Mouse (Mus musculus): ENCODE data around the gene Cpa4. TPM values are rescaled to one million over a fixed set of nuclear protein-coding genes. Genes with fewer than 3 reads are reported as not detected.

Cpa4 gene
- polyA plus RNA-seq, 1 experiment from 2014 or later, result 3.6 TPM

DNA sequence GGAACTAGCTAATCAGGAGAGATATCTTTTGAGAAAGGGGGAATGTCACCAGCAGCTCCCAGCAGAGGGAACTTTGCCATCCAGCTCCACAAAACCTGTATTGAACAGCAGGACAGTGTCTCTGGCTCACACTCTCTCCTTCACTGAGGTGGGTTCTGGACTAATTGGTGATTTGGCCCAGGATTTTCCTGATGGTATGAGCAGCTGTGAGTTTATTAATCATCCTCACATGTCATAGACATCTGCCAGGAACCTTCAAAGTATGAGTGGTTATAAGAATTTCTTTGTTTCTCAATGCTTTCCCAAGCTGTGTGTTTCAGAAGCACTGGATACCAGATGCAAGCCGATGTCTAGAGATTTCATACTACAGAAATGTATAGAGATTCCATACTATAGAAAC, 6.8 kb downstream of the Cpa4 start:
- no peak overlapping the region for H3K9ac ChIP-seq (ENCODE audit: low read length)
- 78% methylated on average over 1 of the region's 1 CpGs for WGBS
- H3K4me3 ChIP-seq (ENCODE audit: low read depth, low read length), result no peak overlapping the region
- DNase-seq (ENCODE audit: low spot score), result no peak
- peaks cover 6% of the 10 kb centered on the region for H3K4me1 ChIP-seq (ENCODE audit: control insufficient read depth, insufficient read depth, low read length)
- no peaks in the 10 kb centered on the region for H3K9me3 ChIP-seq (ENCODE audit: control insufficient read depth, low read length)
- no peak overlapping the region for H3K4me2 ChIP-seq (ENCODE audit: low read depth)
- H3K27ac ChIP-seq (ENCODE audit: low read depth, low read length), result no peak overlapping the region
- H3K27me3 ChIP-seq (ENCODE audit: control insufficient read depth, insufficient read depth, low read length), result no peaks in the 10 kb centered on the region
- no peak for ATAC-seq (ENCODE audit: insufficient read depth, low FRiP score, low TSS enrichment)
- no peaks in the 10 kb centered on the region for H3K36me3 ChIP-seq (ENCODE audit: control insufficient read depth, insufficient read depth, low read length)

DNA sequence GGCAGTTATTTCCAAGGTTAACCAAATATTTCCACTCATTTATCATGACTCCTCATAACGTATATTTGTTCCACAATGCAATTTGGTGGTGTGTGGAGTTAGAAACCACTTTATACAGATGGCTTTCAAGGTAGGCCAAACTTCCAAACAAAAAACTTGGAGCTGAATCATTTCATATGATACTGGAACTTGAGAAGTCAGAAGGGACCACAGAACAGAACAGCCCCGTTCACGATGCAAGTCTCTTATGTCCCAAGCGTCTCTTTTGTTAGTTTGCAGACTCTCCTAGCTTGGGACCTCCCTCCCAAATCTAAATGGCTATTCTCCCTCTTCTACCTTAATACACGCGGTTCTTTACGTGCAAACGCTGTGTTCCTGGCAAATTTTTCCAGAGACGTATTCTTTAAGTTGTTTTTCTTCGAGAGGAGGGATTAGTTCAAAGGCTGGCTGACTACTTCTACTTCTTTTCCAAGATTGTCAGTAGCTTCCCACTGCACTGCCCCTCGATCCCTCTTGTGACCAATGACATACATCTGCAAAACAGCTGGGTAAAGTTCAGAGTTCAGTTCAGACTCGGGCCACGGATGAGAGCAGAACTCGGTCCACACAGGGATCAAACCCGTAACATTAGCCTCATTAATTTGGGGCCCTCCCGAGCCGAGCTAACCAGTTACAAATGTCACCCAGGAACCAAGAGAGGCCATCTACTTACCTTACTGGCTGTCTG, 8.5 kb downstream of the Cpa4 start:
- H3K4me3 ChIP-seq (ENCODE audit: low read depth, low read length), result no peak overlapping the region
- no peaks in the 10 kb centered on the region for H3K9me3 ChIP-seq (ENCODE audit: control insufficient read depth, low read length)
- H3K9ac ChIP-seq (ENCODE audit: low read length), result no peak overlapping the region
- ATAC-seq (ENCODE audit: insufficient read depth, low FRiP score, low TSS enrichment) (no peak), DNase-seq (ENCODE audit: low spot score) (no peak)
- H3K4me2 ChIP-seq (ENCODE audit: low read depth), result no peak overlapping the region
- H3K36me3 ChIP-seq (ENCODE audit: control insufficient read depth, insufficient read depth, low read length), result no peaks in the 10 kb centered on the region
- peak overlapping the region; percentile 27; the same call in 1 of the 2 replicates for H3K27ac ChIP-seq (ENCODE audit: low read depth, low read length)
- H3K27me3 ChIP-seq (ENCODE audit: control insufficient read depth, insufficient read depth, low read length), result no peaks in the 10 kb centered on the region
- WGBS, result 61% methylated on average over 17 of the region's 17 CpGs
- H3K4me1 ChIP-seq (ENCODE audit: control insufficient read depth, insufficient read depth, low read length), result peaks cover 18% of the 10 kb centered on the region

DNA sequence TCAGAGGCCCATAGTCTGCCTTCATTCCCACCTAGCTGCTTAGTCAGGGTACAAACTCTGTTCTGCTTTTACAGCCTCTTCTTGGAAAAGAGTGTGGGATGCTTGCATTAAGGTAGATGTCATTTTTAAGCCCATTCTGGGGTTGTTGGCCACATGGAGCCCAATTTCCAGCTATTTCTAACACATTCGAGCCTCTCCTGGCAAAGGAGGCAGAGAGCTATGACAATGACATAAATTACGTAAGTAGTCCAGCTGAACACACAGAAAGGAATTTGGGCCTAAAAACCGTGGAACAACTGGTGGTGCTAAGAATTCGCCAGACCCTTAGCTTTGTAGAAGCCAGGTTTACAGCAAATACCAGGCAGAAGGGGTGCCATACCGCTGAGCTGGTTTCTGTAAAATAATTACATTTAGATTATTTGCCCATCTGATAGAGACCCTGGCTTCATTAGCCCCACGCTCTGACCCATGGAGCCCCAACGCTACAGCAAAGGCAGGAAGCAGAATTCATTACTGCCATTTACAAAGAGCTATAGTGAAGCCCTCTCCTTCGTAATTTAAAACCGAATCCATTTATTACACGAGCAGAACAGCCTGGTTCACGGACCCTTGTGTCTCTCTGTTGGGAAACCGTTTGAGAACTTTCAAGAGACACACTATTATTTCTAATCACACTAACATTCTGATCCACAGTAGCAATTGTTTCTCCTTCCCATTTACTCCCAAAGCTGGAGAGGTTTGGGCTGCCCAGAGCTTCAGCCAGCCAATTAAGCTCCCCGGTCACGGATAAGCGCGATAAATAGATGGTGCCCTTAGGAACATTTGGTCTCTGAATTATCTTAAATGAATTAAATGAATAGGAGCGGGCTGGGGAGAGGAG, 12.0 kb downstream of the Cpa4 start:
- Histone ChIP-seq H3K9ac (ENCODE audit: low read length) (no peak overlapping the region), H3K36me3 (ENCODE audit: control insufficient read depth, insufficient read depth, low read length) (no peaks in the 10 kb centered on the region), H3K4me3 (ENCODE audit: low read depth, low read length) (no peak overlapping the region), H3K9me3 (ENCODE audit: control insufficient read depth, low read length) (no peaks in the 10 kb centered on the region), H3K27me3 (ENCODE audit: control insufficient read depth, insufficient read depth, low read length) (no peaks in the 10 kb centered on the region), H3K4me2 (ENCODE audit: low read depth) (no peak overlapping the region), H3K27ac (ENCODE audit: low read depth, low read length) (peak overlapping the region; percentile 75), H3K4me1 (ENCODE audit: control insufficient read depth, insufficient read depth, low read length) (peaks cover 12% of the 10 kb centered on the region)
- WGBS, result 38% methylated on average over 17 of the region's 17 CpGs
- ATAC-seq (ENCODE audit: insufficient read depth, low FRiP score, low TSS enrichment) (no peak), DNase-seq (ENCODE audit: low spot score) (peak; percentile 45)

DNA sequence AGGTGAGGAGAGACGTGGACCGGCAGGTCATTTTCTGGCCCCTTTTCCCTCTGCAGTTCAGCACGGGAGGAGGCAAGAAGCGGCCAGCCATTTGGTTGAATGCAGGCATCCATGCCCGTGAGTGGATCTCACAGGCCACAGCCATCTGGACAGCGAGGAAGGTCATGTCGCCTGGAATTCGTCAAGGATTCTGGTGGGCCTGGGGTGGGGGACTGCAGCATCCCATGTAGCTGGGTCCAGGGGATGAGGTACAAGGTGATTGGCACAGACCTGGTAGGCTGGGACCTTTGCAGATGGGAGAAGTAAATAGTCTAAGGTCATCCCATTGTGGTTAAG, 12.6 kb downstream of the Cpa4 start:
- Histone ChIP-seq H3K9me3 (ENCODE audit: control insufficient read depth, low read length) (no peaks in the 10 kb centered on the region), H3K27me3 (ENCODE audit: control insufficient read depth, insufficient read depth, low read length) (no peaks in the 10 kb centered on the region), H3K9ac (ENCODE audit: low read length) (no peak overlapping the region), H3K4me1 (ENCODE audit: control insufficient read depth, insufficient read depth, low read length) (peaks cover 12% of the 10 kb centered on the region), H3K4me2 (ENCODE audit: low read depth) (no peak overlapping the region), H3K4me3 (ENCODE audit: low read depth, low read length) (no peak overlapping the region), H3K27ac (ENCODE audit: low read depth, low read length) (peak overlapping the region; percentile 75), H3K36me3 (ENCODE audit: control insufficient read depth, insufficient read depth, low read length) (no peaks in the 10 kb centered on the region)
- 34% methylated on average over 8 of the region's 8 CpGs for WGBS
- no peak for DNase-seq (ENCODE audit: low spot score)
- ATAC-seq (ENCODE audit: insufficient read depth, low FRiP score, low TSS enrichment), result peak; percentile 16; the same call in 1 of the 2 replicates

DNA sequence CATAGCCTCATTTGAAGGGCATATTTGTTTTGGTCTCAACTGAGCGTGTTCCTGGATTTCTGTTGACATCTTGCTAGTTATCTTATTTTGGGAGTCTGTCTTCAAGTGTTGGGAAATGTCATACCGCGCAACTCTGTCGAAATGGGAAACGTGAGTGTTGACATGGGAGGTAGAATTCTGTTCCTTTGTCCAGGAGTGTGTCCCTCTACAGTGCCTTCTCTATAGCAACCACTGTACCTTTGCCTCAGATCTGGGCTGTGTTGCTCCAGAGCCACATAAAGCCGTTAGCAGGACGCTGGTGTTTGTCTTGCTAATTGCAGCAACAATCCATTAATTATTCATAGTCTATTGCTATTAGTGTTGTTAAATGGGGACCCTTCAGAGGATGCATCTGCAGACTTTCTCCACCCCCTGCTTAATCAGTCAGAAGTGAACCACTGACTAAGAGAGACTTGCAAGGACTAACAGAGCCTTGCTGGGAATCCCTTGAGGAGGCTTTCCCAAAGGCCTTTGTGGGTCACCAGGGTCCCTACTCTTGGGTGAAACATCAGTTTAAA, 18.8 kb downstream of the Cpa4 start:
- H3K27ac ChIP-seq (ENCODE audit: low read depth, low read length), result no peak overlapping the region
- no peak overlapping the region for H3K4me3 ChIP-seq (ENCODE audit: low read depth, low read length)
- ATAC-seq (ENCODE audit: insufficient read depth, low FRiP score, low TSS enrichment), result no peak
- H3K9ac ChIP-seq (ENCODE audit: low read length), result no peak overlapping the region
- H3K4me2 ChIP-seq (ENCODE audit: low read depth), result no peak overlapping the region
- no peaks in the 10 kb centered on the region for H3K9me3 ChIP-seq (ENCODE audit: control insufficient read depth, low read length)
- no peaks in the 10 kb centered on the region for H3K36me3 ChIP-seq (ENCODE audit: control insufficient read depth, insufficient read depth, low read length)
- no peak for DNase-seq (ENCODE audit: low spot score)
- H3K4me1 ChIP-seq (ENCODE audit: control insufficient read depth, insufficient read depth, low read length), result peaks cover 6% of the 10 kb centered on the region; the same call in 1 of the 2 replicates
- 67% methylated on average over 7 of the region's 7 CpGs for WGBS
- no peaks in the 10 kb centered on the region for H3K27me3 ChIP-seq (ENCODE audit: control insufficient read depth, insufficient read depth, low read length)

DNA sequence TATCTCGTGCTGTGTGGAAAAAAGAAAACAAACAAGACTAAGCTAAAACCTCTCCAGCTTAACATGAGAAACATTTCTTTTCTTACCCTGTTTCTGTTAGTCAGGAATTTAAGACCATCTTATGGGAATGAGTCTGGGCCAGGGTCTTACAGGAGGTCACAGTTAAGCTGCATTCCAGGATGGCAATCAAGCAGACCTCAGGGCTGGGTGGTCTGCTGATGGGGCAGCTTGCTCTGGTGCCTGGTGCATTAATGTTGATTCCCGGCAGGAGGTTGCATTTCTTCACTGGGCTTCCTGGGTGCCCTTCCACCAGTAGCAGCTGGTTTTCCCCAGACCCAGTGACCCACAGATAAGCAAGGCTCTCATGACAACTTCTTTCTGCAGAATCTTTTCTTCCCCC, 21.6 kb downstream of the Cpa4 start:
- no peaks in the 10 kb centered on the region for H3K27me3 ChIP-seq (ENCODE audit: control insufficient read depth, insufficient read depth, low read length)
- no peak overlapping the region for H3K9ac ChIP-seq (ENCODE audit: low read length)
- no peak overlapping the region for H3K4me3 ChIP-seq (ENCODE audit: low read depth, low read length)
- DNase-seq (ENCODE audit: low spot score) (no peak), ATAC-seq (ENCODE audit: insufficient read depth, low FRiP score, low TSS enrichment) (no peak)
- H3K4me1 ChIP-seq (ENCODE audit: control insufficient read depth, insufficient read depth, low read length), result peaks cover 6% of the 10 kb centered on the region; the same call in 1 of the 2 replicates
- 47% methylated on average over 2 of the region's 2 CpGs for WGBS
- H3K4me2 ChIP-seq (ENCODE audit: low read depth), result no peak overlapping the region
- H3K27ac ChIP-seq (ENCODE audit: low read depth, low read length), result no peak overlapping the region
- H3K36me3 ChIP-seq (ENCODE audit: control insufficient read depth, insufficient read depth, low read length), result no peaks in the 10 kb centered on the region
- H3K9me3 ChIP-seq (ENCODE audit: control insufficient read depth, low read length), result no peaks in the 10 kb centered on the region

DNA sequence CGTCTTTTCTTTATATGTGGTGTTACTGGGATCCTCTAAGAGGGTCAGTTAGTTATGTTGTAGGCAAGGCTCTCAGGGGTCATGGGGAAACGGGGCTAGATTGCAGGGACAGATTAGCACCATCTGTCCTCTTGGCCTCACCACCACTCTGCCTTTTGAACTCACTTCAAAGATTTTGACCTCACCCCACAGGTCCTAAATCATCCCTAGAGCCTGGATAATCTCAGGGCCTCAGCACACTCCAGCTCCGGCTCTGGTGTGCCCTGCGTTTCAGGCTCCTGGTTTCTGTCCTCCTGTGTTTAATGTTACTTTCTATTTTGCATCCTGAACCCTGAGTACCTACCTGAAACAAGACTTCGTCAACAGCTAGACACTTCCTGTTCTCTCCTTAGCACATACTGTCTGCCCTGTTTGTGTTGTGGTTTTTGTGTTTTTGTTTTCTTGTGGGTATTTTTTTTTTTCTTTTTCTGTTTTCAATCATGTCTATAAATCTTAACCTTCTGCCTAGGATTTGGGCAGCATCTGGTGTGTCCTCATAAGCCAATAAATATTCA, 23.8 kb downstream of the Cpa4 start:
- Histone ChIP-seq H3K9me3 (ENCODE audit: control insufficient read depth, low read length) (no peaks in the 10 kb centered on the region), H3K4me3 (ENCODE audit: low read depth, low read length) (no peak overlapping the region), H3K9ac (ENCODE audit: low read length) (no peak overlapping the region), H3K27ac (ENCODE audit: low read depth, low read length) (no peak overlapping the region), H3K27me3 (ENCODE audit: control insufficient read depth, insufficient read depth, low read length) (no peaks in the 10 kb centered on the region), H3K4me1 (ENCODE audit: control insufficient read depth, insufficient read depth, low read length) (peaks cover 10% of the 10 kb centered on the region; the same call in 1 of the 2 replicates), H3K4me2 (ENCODE audit: low read depth) (no peak overlapping the region), H3K36me3 (ENCODE audit: control insufficient read depth, insufficient read depth, low read length) (no peaks in the 10 kb centered on the region)
- ATAC-seq (ENCODE audit: insufficient read depth, low FRiP score, low TSS enrichment) (no peak), DNase-seq (ENCODE audit: low spot score) (no peak)
- 43% methylated on average over 5 of the region's 5 CpGs for WGBS

DNA sequence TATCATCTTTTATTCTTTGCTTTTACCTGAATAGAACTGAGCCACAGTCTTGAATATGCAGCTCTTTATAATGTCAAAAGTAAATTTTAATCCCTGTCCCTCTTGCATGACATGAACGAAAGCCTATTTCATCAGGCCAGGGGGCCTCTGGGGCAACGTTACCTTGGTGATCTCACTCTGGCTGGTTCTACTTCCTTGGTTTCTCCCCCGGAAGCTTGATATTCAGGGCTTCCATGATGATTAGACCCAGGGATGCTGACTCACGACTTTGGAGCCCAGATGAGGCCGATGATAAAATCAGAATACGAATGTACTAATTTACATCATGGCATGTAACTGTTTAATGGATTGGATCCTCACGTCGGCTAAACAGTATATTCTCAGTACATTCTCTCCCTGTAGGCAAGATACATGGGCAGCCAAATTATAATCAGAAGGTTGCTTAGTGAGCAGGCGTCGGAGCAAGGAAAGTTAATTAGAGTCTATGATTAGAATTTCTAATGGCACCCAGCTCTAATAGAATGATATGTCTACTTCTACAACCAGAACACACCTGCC, 24.3 kb downstream of the Cpa4 start:
- H3K4me3 ChIP-seq (ENCODE audit: low read depth, low read length), result no peak overlapping the region
- 70% methylated on average over 10 of the region's 10 CpGs for WGBS
- no peaks in the 10 kb centered on the region for H3K36me3 ChIP-seq (ENCODE audit: control insufficient read depth, insufficient read depth, low read length)
- H3K9me3 ChIP-seq (ENCODE audit: control insufficient read depth, low read length), result no peaks in the 10 kb centered on the region
- no peak overlapping the region for H3K4me2 ChIP-seq (ENCODE audit: low read depth)
- no peak overlapping the region; the same call in 1 of the 2 replicates for H3K27ac ChIP-seq (ENCODE audit: low read depth, low read length)
- DNase-seq (ENCODE audit: low spot score) (no peak), ATAC-seq (ENCODE audit: insufficient read depth, low FRiP score, low TSS enrichment) (no peak)
- H3K9ac ChIP-seq (ENCODE audit: low read length), result no peak overlapping the region
- no peaks in the 10 kb centered on the region for H3K27me3 ChIP-seq (ENCODE audit: control insufficient read depth, insufficient read depth, low read length)
- peaks cover 4% of the 10 kb centered on the region; the same call in 1 of the 2 replicates for H3K4me1 ChIP-seq (ENCODE audit: control insufficient read depth, insufficient read depth, low read length)
